13 mouse cellular contexts compared by ENCODE assay signal in the genomic region with DNA sequence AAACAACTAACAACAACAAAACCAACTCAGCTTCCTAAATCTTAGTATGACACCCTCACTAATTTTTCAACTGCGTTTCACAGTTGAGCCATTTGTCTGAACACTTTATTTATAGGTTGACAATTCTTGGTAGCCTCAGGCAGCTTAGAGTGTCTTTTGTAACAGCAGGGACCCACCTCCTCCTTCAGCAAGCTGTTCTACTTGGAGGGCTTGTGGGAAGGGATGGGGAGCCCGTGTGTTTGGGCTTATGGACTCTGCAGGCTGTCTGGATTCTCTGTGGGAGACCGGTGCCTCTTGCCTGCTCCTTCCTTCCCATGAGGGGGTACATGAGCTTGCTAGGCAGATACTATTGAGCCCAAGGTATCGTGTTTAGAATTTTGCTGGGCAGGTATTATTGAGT. TPM values are rescaled to one million over a fixed set of nuclear protein-coding genes. Genes with fewer than 3 reads are reported as not detected.
DNase-seq lines count a peak whose midpoint lies in the region; ATAC-seq lines count a peak whose summit lies in the region.
"Had no signal": no experiment of that assay in that cellular context is flagged by ENCODE, and none has a peak within 500 bp of the region (broad histone marks: within the 10 kb centered on the region; RNA-seq: fewer than 3 reads in every experiment).

No protein-coding gene starts in this region.

- no peak for DNase-seq in frontal cortex, postnatal 25 days (ENCODE audit: low spot score in 2 of 2)
- DNase-seq in cerebellum, postnatal 14 days = peak; percentile 14 to 45
- DNase-seq in layer of hippocampus, postnatal 36 days = peak; percentile 35 to 44
- DNase-seq in right cerebral cortex, postnatal 36 days (ENCODE audit: low spot score in 2 of 2) = peak; percentile 40 to 51
- no peak for DNase-seq in adrenal gland, postnatal 36 days
- no peak for DNase-seq in spleen, postnatal 4 days (ENCODE audit: low spot score in 2 of 2)
- DNase-seq: embryo, embryonic 11 days; gastrocnemius, postnatal 14 days; liver, embryonic 13.5 days; lung, postnatal 36 days had no signal

- peak; percentile 95 for ATAC-seq in frontal cortex, adult (ENCODE audit: low TSS enrichment)
- ATAC-seq: activated CD4-positive, CD25-positive, alpha-beta regulatory T cell, adult 4 months; midbrain, embryonic 15.5 days had no signal

RNA-seq across cellular contexts. Expression of a gene that starts 22.9 kb away (rescaled TPM):
- total RNA-seq in layer of hippocampus, postnatal 36 days (2021) = not detected
- total RNA-seq in adrenal gland, postnatal 36 days (2021) = not detected
- total RNA-seq: gastrocnemius, postnatal 14 days had no signal

RNA-seq across cellular contexts. Expression of a gene that starts 25.7 kb away (rescaled TPM):
- not detected for total RNA-seq in layer of hippocampus, postnatal 36 days (2021)
- total RNA-seq in adrenal gland, postnatal 36 days (2021) = not detected
- total RNA-seq: gastrocnemius, postnatal 14 days had no signal

RNA-seq across cellular contexts. Expression of a gene that starts 45.3 kb away (rescaled TPM):
- total RNA-seq in layer of hippocampus, postnatal 36 days (2021) = 10 to 100 TPM; 80.0 to 80.4 TPM
- 10 to 100 TPM; 52.5 to 60.5 TPM for total RNA-seq in adrenal gland, postnatal 36 days (2021)

Comparison
In these comparisons a context has a peak if more than half of its experiments do, and no peak if none do; other contexts are left out.
1. DNase-seq: peak in cerebellum, postnatal 14 days (2 of 2), layer of hippocampus, postnatal 36 days (2 of 2) and right cerebral cortex, postnatal 36 days (2 of 2); none in frontal cortex, postnatal 25 days (0 of 2), adrenal gland, postnatal 36 days (0 of 2) and spleen, postnatal 4 days (0 of 2).